Mouse (Mus musculus) limb, embryonic 14.5 days (tissue): ENCODE measurements around the gene Lrrc38. TPM values are rescaled to one million over a fixed set of nuclear protein-coding genes. Genes with fewer than 3 reads are reported as not detected.

Source experiments
- ATAC-seq: fragments of 200-750 bp; cut with Nextera tagmentation; 2 replicates; pipeline ENCODE4 v1.8.0; 2017; ENCODE audit warnings: low read depth, moderate number of reproducible peaks, moderate TSS enrichment; ENCODE audit not compliant: low FRiP score
- DNase-seq: peaks from one replicate; pipeline ENCODE4 v3.0.0-alpha.2; 2015; ENCODE audit warnings: low spot score
- H3K27ac ChIP-seq: fragments of 300-500 bp; sonication (generic); replicated peaks from 2 replicates; pipeline ENCODE4 v1.5.1; 2014; ENCODE audit warnings: low read depth, mild to moderate bottlenecking, low read length, moderate library complexity, mixed read lengths
- H3K27me3 ChIP-seq: fragments of 300-500 bp; sonication (generic); 2 replicates; pipeline ENCODE4 v1.6.1; 2014; ENCODE audit warnings: low read length, mixed read lengths; ENCODE audit not compliant: control insufficient read depth, insufficient read depth
- H3K36me3 ChIP-seq: fragments of 300-500 bp; sonication (generic); 2 replicates; pipeline ENCODE4 v1.6.1; 2014; ENCODE audit warnings: mild to moderate bottlenecking, low read length, moderate library complexity, mixed read lengths; ENCODE audit not compliant: control insufficient read depth, insufficient read depth
- H3K4me1 ChIP-seq: fragments of 300-500 bp; sonication (generic); 2 replicates; pipeline ENCODE4 v1.6.1; 2014; ENCODE audit warnings: antibody characterized with exemption, low read length, mixed read lengths; ENCODE audit not compliant: control insufficient read depth, insufficient read depth
- H3K4me2 ChIP-seq: fragments of 300-500 bp; sonication (generic); replicated peaks from 2 replicates; pipeline ENCODE4 v1.6.1; 2014; ENCODE audit warnings: low read depth, mild to moderate bottlenecking, low read length, moderate library complexity; ENCODE audit not compliant: severe bottlenecking
- H3K4me3 ChIP-seq: fragments of 300-500 bp; sonication (generic); replicated peaks from 2 replicates; pipeline ENCODE4 v1.5.1; 2014; ENCODE audit warnings: low read length
- H3K9ac ChIP-seq: fragments of 300-500 bp; sonication (generic); 2 replicates; pipeline ENCODE4 v1.6.1; 2014; ENCODE audit warnings: mild to moderate bottlenecking, low read depth, low read length, moderate library complexity; ENCODE audit not compliant: severe bottlenecking
- H3K9me3 ChIP-seq: fragments of 300-500 bp; sonication (generic); 2 replicates; pipeline ENCODE4 v1.6.1; 2016; ENCODE audit warnings: low read length; ENCODE audit not compliant: control insufficient read depth
- POLR2A ChIP-seq: fragments of 200-500 bp; IDR thresholded peaks from 2 replicates; pipeline ENCODE4 v1.8.0; 2012; ENCODE audit warnings: inconsistent platforms, mild to moderate bottlenecking, moderate library complexity, borderline replicate concordance; ENCODE audit not compliant: insufficient read depth, insufficient read length; ENCODE audit errors: extremely low read depth
- WGBS: fragments of 180-500 bp; shearing (Covaris S2); extraction: QIAGEN DNeasy Blood & Tissue Kit; methylation state at CpG from one replicate; pipeline ENCODE4 v1.1.7; 2014; 5-methylcytosine and 5-hydroxymethylcytosine counted together
- polyA plus RNA-seq, 2 experiments: library from polyadenylated mRNA; depleted of rRNA in 1 of 2; stranded (reverse) in 1 of 2; unstranded in 1 of 2; fragments of >200 nt; fragmentation: Nextera tagmentation in 1 of 2; extraction: Ambion mirVana in 1 of 2; gene quantifications; 2 replicates each; pipeline versions ENCODE4 v1.2.1 to v1.2.3; 2012 to 2014

Lrrc38 gene
- polyA plus RNA-seq, 2 experiments = 1.2 to 1.8 TPM

DNA sequence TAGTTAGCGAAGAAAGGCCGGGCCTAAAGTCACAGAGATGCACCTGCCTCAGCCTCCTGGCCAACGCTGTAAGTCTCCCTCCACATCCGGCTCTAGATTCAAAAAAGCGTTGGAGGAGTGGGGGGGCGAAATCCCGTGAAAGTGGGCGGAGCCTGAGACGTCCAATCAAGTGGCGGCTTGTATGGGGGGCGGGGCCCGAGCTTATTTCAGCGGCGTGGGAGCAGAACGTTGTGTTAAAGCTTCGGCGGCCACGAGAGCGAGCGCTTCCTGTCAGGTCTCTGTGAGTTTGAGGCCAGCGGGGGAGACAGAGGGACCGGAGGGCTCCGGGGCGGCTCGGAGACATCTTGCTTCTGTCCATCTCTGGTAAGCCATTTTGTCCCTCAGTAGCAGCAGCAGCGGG, 44.6 kb downstream of the Lrrc38 start, which contains the start of gene Pramel1:
Pramel1 (plus strand) TSS at position 248 of the 400 bp plus-strand sequence.
- H3K4me2 ChIP-seq = no peak within 1 kb of the TSS
- TF ChIP-seq POLR2A = no peak
- no peak for DNase-seq
- no peaks in the 10 kb centered on the region for H3K27me3 ChIP-seq
- 80% methylated on average over 26 of the region's 26 CpGs for WGBS
- H3K9me3 ChIP-seq = 0 out of 2 replicates have a peak, but pooled peaks cover 5% of the 10 kb centered on the region
- no peak for ATAC-seq
- no peak within 1 kb of the TSS for H3K4me3 ChIP-seq
- H3K27ac ChIP-seq = no peak within 1 kb of the TSS
- H3K9ac ChIP-seq = no peak within 1 kb of the TSS
- no peaks in the 10 kb centered on the region for H3K4me1 ChIP-seq
- H3K36me3 ChIP-seq = no peaks in the 10 kb centered on the region

DNA sequence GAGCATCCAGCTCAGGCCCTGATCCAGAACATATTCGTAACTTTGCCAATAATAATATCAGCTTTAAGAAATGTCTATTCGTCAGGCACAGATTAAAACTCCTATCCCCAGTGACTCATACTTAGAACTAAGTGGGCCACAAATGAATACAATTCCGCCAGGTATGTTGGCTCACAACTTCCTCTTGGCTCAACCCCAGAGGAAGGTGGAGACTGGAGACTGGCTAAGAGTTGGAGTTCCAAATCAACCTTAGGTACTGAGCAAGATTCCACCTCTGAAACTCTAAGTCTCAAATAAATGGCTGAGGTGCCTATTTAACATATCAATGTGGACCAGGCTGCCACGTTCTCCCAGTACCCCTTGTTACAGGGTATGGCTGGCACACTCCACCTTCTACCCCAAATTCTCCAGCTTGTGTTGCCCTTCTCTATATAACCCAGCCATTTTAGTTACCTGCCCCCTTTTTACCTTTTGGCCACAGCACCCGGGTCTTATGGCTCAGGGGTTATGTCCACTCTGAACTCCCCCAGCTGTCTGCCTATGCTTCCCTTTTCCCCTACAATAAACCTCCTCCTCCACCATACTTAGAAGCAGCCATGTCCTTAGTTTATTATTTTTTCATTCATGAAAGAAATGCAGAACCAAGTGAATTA, 62.1 kb downstream of the Lrrc38 start:
- Histone ChIP-seq H3K36me3 (peaks cover 21% of the 10 kb centered on the region), H3K4me2 (peak overlapping the region; percentile 50), H3K27me3 (no peaks in the 10 kb centered on the region), H3K4me1 (no peaks in the 10 kb centered on the region), H3K9me3 (no peaks in the 10 kb centered on the region), H3K27ac (no peak overlapping the region; the same call in 1 of the 2 replicates), H3K4me3 (peak overlapping the region; percentile 58), H3K9ac (peak overlapping the region; percentile 69)
- no peak for TF ChIP-seq POLR2A
- WGBS = 75% methylated on average over 5 of the region's 5 CpGs
- ATAC-seq = no peak
- DNase-seq = no peak

GRCm38 (mm10) chr4:143412219-143413092, 62.9 kb downstream of the Lrrc38 start, which contains the start of gene Pramef8:
Pramef8 (plus strand) TSS chr4:143412426.
- H3K27ac ChIP-seq = peak within 1 kb of the TSS; percentile 86
- H3K9me3 ChIP-seq = no peaks in the 10 kb centered on the region
- DNase-seq = peak; percentile 94
- peak; percentile 96 for ATAC-seq
- no peaks in the 10 kb centered on the region for H3K4me1 ChIP-seq
- H3K9ac ChIP-seq = peak within 1 kb of the TSS; percentile 69
- peaks cover 28% of the 10 kb centered on the region for H3K36me3 ChIP-seq
- H3K4me3 ChIP-seq = peak within 1 kb of the TSS; percentile 58
- no peaks in the 10 kb centered on the region for H3K27me3 ChIP-seq
- WGBS = under 1% methylated on average over 50 of the region's 50 CpGs
- H3K4me2 ChIP-seq = peak within 1 kb of the TSS; percentile 50
- TF ChIP-seq POLR2A = 0 out of 2 replicates have a peak, but pooled peaks have one; percentile 17

DNA sequence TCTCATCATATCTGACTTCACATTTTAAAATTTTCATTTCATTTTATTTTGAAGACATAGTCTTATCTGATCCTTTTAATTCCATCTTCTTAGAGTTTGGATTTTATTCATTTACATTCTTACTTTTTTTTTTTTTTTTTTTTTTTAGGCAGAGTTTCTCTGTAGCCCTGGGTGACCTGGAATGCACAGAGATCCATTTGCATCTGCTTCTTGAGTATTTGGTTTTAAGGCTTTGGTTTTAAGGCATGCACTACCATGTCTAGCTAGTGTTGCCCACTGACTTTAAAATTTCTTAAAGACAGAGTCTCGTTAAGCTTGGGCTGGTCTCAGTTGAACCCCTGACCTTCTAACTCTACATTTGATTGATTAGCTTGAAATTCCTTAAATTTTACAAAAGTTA, 64.1 kb downstream of the Lrrc38 start:
- Histone ChIP-seq H3K9me3 (no peaks in the 10 kb centered on the region), H3K4me1 (no peaks in the 10 kb centered on the region), H3K9ac (no peak overlapping the region), H3K4me2 (no peak overlapping the region), H3K27ac (no peak overlapping the region), H3K27me3 (no peaks in the 10 kb centered on the region), H3K4me3 (no peak overlapping the region), H3K36me3 (peaks cover 40% of the 10 kb centered on the region)
- ATAC-seq (no peak), DNase-seq (no peak)
- no peak for TF ChIP-seq POLR2A
- 98% methylated on average over 1 of the region's 1 CpGs for WGBS

- H3K4me1 ChIP-seq = no peaks in the 10 kb centered on the region
- H3K36me3 ChIP-seq = peaks cover 45% of the 10 kb centered on the region
- no peak for DNase-seq
- H3K4me3 ChIP-seq = no peak overlapping the region
- TF ChIP-seq POLR2A = no peak
- WGBS = 95% methylated on average over 3 of the region's 3 CpGs
- H3K9ac ChIP-seq = no peak overlapping the region
- H3K27ac ChIP-seq = no peak overlapping the region
- H3K27me3 ChIP-seq = no peaks in the 10 kb centered on the region
- no peaks in the 10 kb centered on the region for H3K9me3 ChIP-seq
- no peak overlapping the region for H3K4me2 ChIP-seq
- no peak for ATAC-seq
Observed at GRCm38 (mm10) chr4:143414121-143414520, 64.6 kb downstream of the Lrrc38 start.

Other genes starting within 250 kb of the Lrrc38 start
- 26.2 and 28.8 TPM in 2 replicates for gene Prdm2, start 136.8 kb upstream of the Lrrc38 start, polyA plus RNA-seq (2012; rRNA removed)
- gene Prdm2, start 136.8 kb upstream of the Lrrc38 start, polyA plus RNA-seq (2014; fragmentation: Nextera tagmentation; extraction: Ambion mirVana) = 14.2 and 17.2 TPM in 2 replicates
- 24.2 and 34.3 TPM in 2 replicates for gene Pdpn, start 50.2 kb upstream of the Lrrc38 start, polyA plus RNA-seq (2012; rRNA removed)
- 77.4 and 80.3 TPM in 2 replicates for gene Pdpn, start 50.2 kb upstream of the Lrrc38 start, polyA plus RNA-seq (2014; fragmentation: Nextera tagmentation; extraction: Ambion mirVana)
- gene Pramel1, start 44.7 kb downstream of the Lrrc38 start, polyA plus RNA-seq (2012; rRNA removed) = 0.03 TPM in 1 of 2 replicates, not detected in the other
- not detected in 2 replicates for gene Pramel1, start 44.7 kb downstream of the Lrrc38 start, polyA plus RNA-seq (2014; fragmentation: Nextera tagmentation; extraction: Ambion mirVana)
- 11.4 and 13.8 TPM in 2 replicates for gene Pramef8, start 62.7 kb downstream of the Lrrc38 start, polyA plus RNA-seq (2012; rRNA removed)
- 13.5 and 14.0 TPM in 2 replicates for gene Pramef8, start 62.7 kb downstream of the Lrrc38 start, polyA plus RNA-seq (2014; fragmentation: Nextera tagmentation; extraction: Ambion mirVana)
- gene Oog4, start 100.6 kb downstream of the Lrrc38 start, polyA plus RNA-seq (2012; rRNA removed) = not detected in 2 replicates
- not detected in 2 replicates for gene Oog4, start 100.6 kb downstream of the Lrrc38 start, polyA plus RNA-seq (2014; fragmentation: Nextera tagmentation; extraction: Ambion mirVana)
- not detected in 2 replicates for gene Gm13043, start 161.6 kb downstream of the Lrrc38 start, polyA plus RNA-seq (2012; rRNA removed)
- not detected in 2 replicates for gene Gm13043, start 161.6 kb downstream of the Lrrc38 start, polyA plus RNA-seq (2014; fragmentation: Nextera tagmentation; extraction: Ambion mirVana)
- not detected in 2 replicates for gene Gm13040, start 186.2 kb downstream of the Lrrc38 start, polyA plus RNA-seq (2012; rRNA removed)
- gene Gm13040, start 186.2 kb downstream of the Lrrc38 start, polyA plus RNA-seq (2014; fragmentation: Nextera tagmentation; extraction: Ambion mirVana) = not detected in 2 replicates
- gene BC080695, start 201.9 kb downstream of the Lrrc38 start, polyA plus RNA-seq (2012; rRNA removed) = not detected in 2 replicates
- gene BC080695, start 201.9 kb downstream of the Lrrc38 start, polyA plus RNA-seq (2014; fragmentation: Nextera tagmentation; extraction: Ambion mirVana) = not detected in 2 replicates
- gene Gm13057, start 202.0 kb downstream of the Lrrc38 start, polyA plus RNA-seq (2012; rRNA removed) = not detected in 2 replicates
- gene Gm13057, start 202.0 kb downstream of the Lrrc38 start, polyA plus RNA-seq (2014; fragmentation: Nextera tagmentation; extraction: Ambion mirVana) = not detected in 2 replicates